Mouse (Mus musculus) megakaryocyte, embryonic 14.5 days (primary cell): ENCODE measurements around the gene Oxtr. TPM values are rescaled to one million over a fixed set of nuclear protein-coding genes. Genes with fewer than 3 reads are reported as not detected.

ENCODE experiments used
- H3K27me3 ChIP-seq: replicated peaks from 2 replicates; pipeline ENCODE3; 2012; ENCODE audit warnings: inconsistent platforms
- H3K36me3 ChIP-seq: replicated peaks from 2 replicates; pipeline ENCODE3; 2012; ENCODE audit warnings: low read length, inconsistent platforms, mixed read lengths
- H3K4me1 ChIP-seq: 2 replicates; pipeline ENCODE4 v1.6.1; 2012; ENCODE audit warnings: inconsistent platforms
- H3K4me3 ChIP-seq: replicated peaks from 2 replicates; pipeline ENCODE3; 2012; ENCODE audit warnings: moderate library complexity, mild to moderate bottlenecking, inconsistent platforms
- H3K9me3 ChIP-seq: 2 replicates; pipeline ENCODE4 v1.6.1; 2012; ENCODE audit warnings: inconsistent platforms
- FLI1 ChIP-seq: IDR thresholded peaks from 2 replicates; pipeline ENCODE4 v1.6.1; 2012; ENCODE audit warnings: low read length, inconsistent platforms, mixed read lengths
- GATA1 ChIP-seq: IDR thresholded peaks from 3 replicates; pipeline ENCODE4 v1.6.1; 2012; ENCODE audit warnings: mixed read lengths, low read length, inconsistent platforms, borderline replicate concordance
- polyA plus RNA-seq: library from polyadenylated mRNA; stranded (reverse); fragments of >175 nt; gene quantifications from 2 replicates; pipeline ENCODE4 v1.2.3, GENCODE M21; 2012; ENCODE audit warnings: low replicate concordance; ENCODE audit not compliant: insufficient read depth

Oxtr gene
- polyA plus RNA-seq, 1 experiment, result 0.15 TPM

GRCm38 (mm10) chr6:112489181-112489909, 398 bp downstream of the Oxtr start:
- H3K27me3 ChIP-seq, result peaks cover 84% of the 10 kb centered on the region
- H3K4me3 ChIP-seq, result peak overlapping the region; percentile 64
- no peaks in the 10 kb centered on the region for H3K36me3 ChIP-seq
- H3K4me1 ChIP-seq, result peaks cover 22% of the 10 kb centered on the region
- H3K9me3 ChIP-seq, result peaks cover 2% of the 10 kb centered on the region; the same call in 1 of the 2 replicates
- TF ChIP-seq FLI1, result no peak

- Histone ChIP-seq H3K9me3 (peaks cover 2% of the 10 kb centered on the region; the same call in 1 of the 2 replicates), H3K4me3 (peak overlapping the region; percentile 64), H3K36me3 (no peaks in the 10 kb centered on the region), H3K4me1 (peaks cover 22% of the 10 kb centered on the region), H3K27me3 (peaks cover 87% of the 10 kb centered on the region)
- TF ChIP-seq GATA1 (no peak), FLI1 (no peak)
Observed at GRCm38 (mm10) chr6:112488821-112489180, 942 bp downstream of the Oxtr start.

- Histone ChIP-seq H3K4me3 (no peak overlapping the region), H3K4me1 (peaks cover 22% of the 10 kb centered on the region), H3K9me3 (peaks cover 2% of the 10 kb centered on the region; the same call in 1 of the 2 replicates), H3K27me3 (peaks cover 84% of the 10 kb centered on the region), H3K36me3 (no peaks in the 10 kb centered on the region)
- TF ChIP-seq FLI1 (no peak), GATA1 (no peak)
Observed at GRCm38 (mm10) chr6:112487993-112488392, 1.8 kb downstream of the Oxtr start.

DNA sequence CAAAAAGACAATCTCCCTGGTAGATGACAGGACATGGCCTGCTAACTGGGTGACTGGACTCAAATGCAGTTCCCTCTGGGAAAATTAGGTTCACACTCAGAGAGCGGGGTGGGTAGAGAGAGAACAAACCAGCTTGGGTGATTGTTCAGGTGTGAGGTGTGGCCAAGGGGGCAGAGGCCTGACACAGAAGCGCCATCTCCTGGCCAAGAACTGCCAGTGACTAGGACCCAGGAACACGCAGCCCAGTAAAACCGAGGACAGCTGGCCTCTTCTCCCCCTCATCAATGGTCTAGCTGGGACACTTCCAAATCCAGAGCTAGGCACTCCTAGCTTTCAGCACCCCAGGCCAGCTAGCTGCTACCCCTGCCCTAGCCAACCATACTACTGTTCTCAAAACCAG, 5.4 kb downstream of the Oxtr start:
- no peaks in the 10 kb centered on the region for H3K36me3 ChIP-seq
- TF ChIP-seq GATA1 (no peak), FLI1 (no peak)
- peaks cover 6% of the 10 kb centered on the region for H3K4me1 ChIP-seq
- H3K9me3 ChIP-seq, result no peaks in the 10 kb centered on the region; the same call in 1 of the 2 replicates
- H3K27me3 ChIP-seq, result peaks cover 76% of the 10 kb centered on the region
- no peak overlapping the region for H3K4me3 ChIP-seq

DNA sequence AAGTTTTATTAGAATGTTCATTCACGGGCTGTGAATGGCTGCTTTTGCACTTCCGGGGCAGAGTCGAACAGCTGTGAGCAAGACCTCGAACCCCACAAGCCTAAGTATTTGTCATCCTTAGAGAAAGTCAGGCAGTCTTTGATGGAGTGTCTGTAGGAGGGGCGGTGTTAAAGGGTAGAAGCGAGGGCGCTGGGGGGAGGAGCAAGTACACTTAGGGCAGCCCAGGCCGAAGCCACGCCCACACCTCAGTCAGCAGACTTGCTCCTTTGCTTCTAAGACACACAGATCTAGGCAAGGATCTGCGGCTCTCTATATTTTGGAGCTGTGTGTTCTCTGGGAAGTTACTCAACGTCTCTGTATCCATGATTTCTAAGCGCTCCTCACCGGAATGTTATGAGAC, 9.9 kb downstream of the Oxtr start:
- Histone ChIP-seq H3K9me3 (no peaks in the 10 kb centered on the region), H3K27me3 (peaks cover 54% of the 10 kb centered on the region), H3K4me3 (no peak overlapping the region), H3K4me1 (no peaks in the 10 kb centered on the region), H3K36me3 (no peaks in the 10 kb centered on the region)
- TF ChIP-seq GATA1 (no peak), FLI1 (no peak)

GRCm38 (mm10) chr6:112471644-112472043, 18.1 kb downstream of the Oxtr start:
- H3K9me3 ChIP-seq, result peaks cover 3% of the 10 kb centered on the region
- no peaks in the 10 kb centered on the region for H3K4me1 ChIP-seq
- no peaks in the 10 kb centered on the region for H3K36me3 ChIP-seq
- no peak overlapping the region for H3K4me3 ChIP-seq
- H3K27me3 ChIP-seq, result peaks cover 33% of the 10 kb centered on the region
- TF ChIP-seq FLI1 (no peak), GATA1 (no peak)

DNA sequence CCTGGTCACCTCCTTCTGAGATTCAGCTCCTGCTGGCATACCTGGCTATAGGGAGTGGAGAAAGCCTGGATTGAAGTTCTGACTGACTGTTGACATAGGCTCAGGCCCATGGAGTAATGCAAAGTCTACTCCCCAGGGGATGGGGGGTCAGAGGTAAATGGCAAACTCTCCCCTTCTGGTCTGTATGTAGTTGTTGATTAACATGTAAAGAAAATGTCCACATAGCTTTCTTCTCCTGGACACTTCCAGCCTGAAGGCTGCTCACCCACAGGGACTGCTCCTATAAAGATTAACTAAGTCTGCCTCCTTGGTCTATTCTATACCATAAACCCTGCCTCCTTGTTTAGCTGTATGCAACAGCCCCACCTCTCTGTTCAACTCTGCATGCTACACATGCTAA, 23.7 kb downstream of the Oxtr start:
- 0 out of 2 replicates have a peak, but pooled peaks cover 4% of the 10 kb centered on the region for H3K4me1 ChIP-seq
- no peaks in the 10 kb centered on the region for H3K36me3 ChIP-seq
- no peak overlapping the region for H3K4me3 ChIP-seq
- TF ChIP-seq FLI1, result no peak
- TF ChIP-seq GATA1, result no peak
- peaks cover 21% of the 10 kb centered on the region for H3K27me3 ChIP-seq
- peaks cover 3% of the 10 kb centered on the region for H3K9me3 ChIP-seq

DNA sequence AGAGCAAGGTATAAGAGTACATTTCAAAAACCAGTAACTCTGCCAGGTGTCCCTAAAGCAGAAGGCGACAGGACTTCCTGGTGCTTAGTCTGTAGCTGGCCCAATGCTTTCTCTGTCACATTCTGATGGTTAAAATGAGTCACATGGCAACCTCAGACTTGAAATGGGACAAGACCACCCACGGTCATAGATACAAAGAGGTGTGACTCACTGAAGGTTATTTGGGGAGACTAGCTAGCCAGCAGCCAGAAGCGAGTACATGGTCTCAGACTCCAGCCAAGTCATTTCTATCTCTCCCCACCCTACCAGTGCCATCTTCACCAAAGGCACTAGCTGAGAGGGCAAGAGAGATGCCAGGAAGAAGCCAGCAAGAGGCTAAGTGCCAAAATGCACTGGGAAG, 24.3 kb downstream of the Oxtr start:
- Histone ChIP-seq H3K27me3 (peaks cover 23% of the 10 kb centered on the region), H3K4me3 (no peak overlapping the region), H3K9me3 (peaks cover 3% of the 10 kb centered on the region), H3K4me1 (0 out of 2 replicates have a peak, but pooled peaks cover 4% of the 10 kb centered on the region), H3K36me3 (no peaks in the 10 kb centered on the region)
- no peak for TF ChIP-seq GATA1
- no peak for TF ChIP-seq FLI1

DNA sequence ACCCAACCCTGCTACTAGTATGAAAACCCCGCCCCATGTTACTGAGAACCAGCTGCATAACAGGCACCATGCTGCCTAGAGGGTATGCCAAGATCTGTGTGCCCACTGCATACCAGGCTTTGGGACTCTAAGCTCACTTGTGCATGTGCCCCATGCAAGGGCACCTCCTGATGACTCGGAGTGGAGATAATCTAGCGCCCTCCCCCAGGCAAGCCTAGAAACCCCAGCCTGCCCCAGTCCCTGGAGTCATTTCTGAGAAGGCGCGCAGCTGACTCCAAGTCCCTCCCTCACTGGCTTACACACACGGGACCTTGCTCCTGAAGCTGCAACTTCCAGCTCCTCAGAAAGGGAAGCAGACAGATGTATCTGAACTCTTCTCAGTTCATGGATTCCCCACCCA, 26.4 kb downstream of the Oxtr start:
- Histone ChIP-seq H3K4me1 (0 out of 2 replicates have a peak, but pooled peaks cover 4% of the 10 kb centered on the region), H3K27me3 (peaks cover 24% of the 10 kb centered on the region), H3K4me3 (no peak overlapping the region), H3K9me3 (no peaks in the 10 kb centered on the region), H3K36me3 (no peaks in the 10 kb centered on the region)
- TF ChIP-seq FLI1 (no peak), GATA1 (no peak)

DNA sequence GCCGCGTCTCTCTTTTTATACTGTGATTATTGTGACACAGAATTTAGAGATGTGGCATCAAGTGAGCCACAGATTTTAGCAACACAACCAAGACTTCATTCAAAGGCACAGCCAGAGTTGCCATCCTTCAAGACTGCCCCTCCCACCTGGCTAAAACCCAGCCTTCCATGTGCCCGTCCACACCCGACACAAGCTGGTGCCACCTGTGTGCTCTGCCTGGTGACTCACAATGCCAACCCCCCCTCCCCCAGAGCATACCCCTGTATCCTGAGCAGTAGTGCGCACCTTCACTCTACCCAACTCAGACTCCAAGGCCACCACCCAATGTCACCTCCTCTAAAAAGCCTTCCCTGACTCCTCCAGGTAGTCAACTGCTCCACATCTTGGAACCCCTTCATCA, 28.3 kb downstream of the Oxtr start:
- peaks cover 21% of the 10 kb centered on the region for H3K27me3 ChIP-seq
- H3K9me3 ChIP-seq, result no peaks in the 10 kb centered on the region
- no peak for TF ChIP-seq FLI1
- TF ChIP-seq GATA1, result no peak

More for the DNA sequence above, 28.3 kb downstream of the Oxtr start:
- Histone ChIP-seq H3K4me1 (0 out of 2 replicates have a peak, but pooled peaks cover 4% of the 10 kb centered on the region), H3K36me3 (no peaks in the 10 kb centered on the region), H3K4me3 (no peak overlapping the region)
